Mouse (Mus musculus) midbrain, embryonic 11.5 days (tissue): ENCODE data around the gene Mup6. TPM values are rescaled to one million over a fixed set of nuclear protein-coding genes. Genes with fewer than 3 reads are reported as not detected.
"Not testable (repeated sequence)": the region's sequence is repeated elsewhere in the genome, so short reads cannot be mapped to it uniquely, and the experiment has no call there.

Source experiments
- ATAC-seq: fragments of 200-750 bp; cut with Nextera tagmentation; 2 replicates; pipeline ENCODE4 v1.8.0; 2017; ENCODE audit warnings: moderate TSS enrichment, moderate library complexity; ENCODE audit not compliant: low FRiP score
- DNase-seq: peaks from one replicate; pipeline ENCODE4 v3.0.0; 2015; ENCODE audit warnings: low spot score; ENCODE audit errors: missing footprints
- H3K27ac ChIP-seq: fragments of 300-500 bp; sonication (generic); 2 replicates; pipeline ENCODE4 v1.5.1; 2014; ENCODE audit warnings: low read depth, low read length
- H3K27me3 ChIP-seq: fragments of 300-500 bp; sonication (generic); 2 replicates; pipeline ENCODE4 v1.6.1; 2014; ENCODE audit warnings: mild to moderate bottlenecking, low read length, moderate library complexity, mixed read lengths; ENCODE audit not compliant: control insufficient read depth, insufficient read depth
- H3K36me3 ChIP-seq: fragments of 300-500 bp; sonication (generic); 2 replicates; pipeline ENCODE4 v1.6.1; 2014; ENCODE audit warnings: mild to moderate bottlenecking, low read length, moderate library complexity, mixed read lengths; ENCODE audit not compliant: control insufficient read depth, insufficient read depth
- H3K4me1 ChIP-seq: fragments of 300-500 bp; sonication (generic); 2 replicates; pipeline ENCODE4 v1.6.1; 2014; ENCODE audit warnings: low read length; ENCODE audit not compliant: control insufficient read depth, insufficient read depth
- H3K4me2 ChIP-seq: fragments of 300-500 bp; sonication (generic); 2 replicates; pipeline ENCODE4 v1.6.1; 2014; ENCODE audit warnings: mild to moderate bottlenecking, moderate library complexity
- H3K4me3 ChIP-seq: fragments of 300-500 bp; sonication (generic); 2 replicates; pipeline ENCODE4 v1.5.1; 2014; ENCODE audit warnings: low read depth, low read length
- H3K9ac ChIP-seq: fragments of 300-500 bp; sonication (generic); 2 replicates; pipeline ENCODE4 v1.6.1; 2014; ENCODE audit warnings: low read length
- H3K9me3 ChIP-seq: fragments of 300-500 bp; sonication (generic); 2 replicates; pipeline ENCODE4 v1.6.1; 2016; ENCODE audit warnings: low read length; ENCODE audit not compliant: control insufficient read depth
- WGBS: fragments of 180-500 bp; shearing (Covaris S2); extraction: QIAGEN DNeasy Blood & Tissue Kit; methylation state at CpG from one replicate; pipeline ENCODE4 v1.1.7; 2014; 5-methylcytosine and 5-hydroxymethylcytosine counted together
- polyA plus RNA-seq: library from polyadenylated mRNA; unstranded; fragments of >200 nt; fragmentation: Nextera tagmentation; extraction: Ambion mirVana; gene quantifications from 2 replicates; pipeline ENCODE4 v1.2.1, GENCODE M21; 2014

Mup6 gene
- polyA plus RNA-seq, 1 experiment from 2014 or later: not detected

GRCm38 (mm10) chr4:59960610-59961009 is 3.5 kb upstream of the Mup6 start, which contains the start of gene Mup4:
TSS of gene Mup4 (minus strand) at chr4:59960710.
- ATAC-seq (no peak), DNase-seq (no peak)
- Histone ChIP-seq H3K27ac (no peak within 1 kb of the TSS), H3K9ac (no peak within 1 kb of the TSS), H3K36me3 (no peaks in the 10 kb centered on the region), H3K4me2 (no peak within 1 kb of the TSS), H3K4me1 (no peaks in the 10 kb centered on the region), H3K4me3 (no peak within 1 kb of the TSS), H3K27me3 (no peaks in the 10 kb centered on the region), H3K9me3 (no peaks in the 10 kb centered on the region)
- 74% methylated on average over 3 of the region's 3 CpGs for WGBS

- H3K36me3 ChIP-seq, H3K4me3 ChIP-seq, H3K27me3 ChIP-seq, H3K9me3 ChIP-seq, H3K4me2 ChIP-seq, DNase-seq, ATAC-seq, H3K9ac ChIP-seq, H3K27ac ChIP-seq, H3K4me1 ChIP-seq: not testable (repeated sequence)
Observed at GRCm38 (mm10) chr4:59997894-59998293, 33.8 kb downstream of the Mup6 start.

DNA sequence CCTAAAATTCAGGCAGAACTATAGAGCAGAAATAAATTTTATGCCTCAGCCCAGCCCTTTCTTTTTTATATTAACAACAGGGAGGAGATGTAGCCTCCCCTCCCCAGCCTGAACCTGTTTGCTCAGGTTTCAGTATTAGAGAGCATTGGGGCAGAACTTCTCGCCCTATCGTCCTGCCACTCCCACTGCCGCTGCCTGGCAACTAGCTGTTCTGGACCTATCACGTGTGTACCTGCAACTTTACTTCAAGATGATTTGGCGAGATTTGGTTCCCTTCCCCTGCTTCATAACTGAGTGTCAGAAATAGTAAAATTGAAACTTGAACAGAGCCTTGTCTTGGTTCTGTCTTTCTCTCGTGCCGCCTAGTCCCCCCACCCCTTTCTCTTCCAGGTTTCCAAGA is 56.0 kb downstream of the Mup6 start:
- H3K27me3 ChIP-seq, H3K4me1 ChIP-seq, H3K4me2 ChIP-seq, ATAC-seq, H3K27ac ChIP-seq, H3K36me3 ChIP-seq, H3K9me3 ChIP-seq, DNase-seq, H3K9ac ChIP-seq, H3K4me3 ChIP-seq: not testable (repeated sequence)
- 89% methylated on average over 7 of the region's 7 CpGs for WGBS

DNA sequence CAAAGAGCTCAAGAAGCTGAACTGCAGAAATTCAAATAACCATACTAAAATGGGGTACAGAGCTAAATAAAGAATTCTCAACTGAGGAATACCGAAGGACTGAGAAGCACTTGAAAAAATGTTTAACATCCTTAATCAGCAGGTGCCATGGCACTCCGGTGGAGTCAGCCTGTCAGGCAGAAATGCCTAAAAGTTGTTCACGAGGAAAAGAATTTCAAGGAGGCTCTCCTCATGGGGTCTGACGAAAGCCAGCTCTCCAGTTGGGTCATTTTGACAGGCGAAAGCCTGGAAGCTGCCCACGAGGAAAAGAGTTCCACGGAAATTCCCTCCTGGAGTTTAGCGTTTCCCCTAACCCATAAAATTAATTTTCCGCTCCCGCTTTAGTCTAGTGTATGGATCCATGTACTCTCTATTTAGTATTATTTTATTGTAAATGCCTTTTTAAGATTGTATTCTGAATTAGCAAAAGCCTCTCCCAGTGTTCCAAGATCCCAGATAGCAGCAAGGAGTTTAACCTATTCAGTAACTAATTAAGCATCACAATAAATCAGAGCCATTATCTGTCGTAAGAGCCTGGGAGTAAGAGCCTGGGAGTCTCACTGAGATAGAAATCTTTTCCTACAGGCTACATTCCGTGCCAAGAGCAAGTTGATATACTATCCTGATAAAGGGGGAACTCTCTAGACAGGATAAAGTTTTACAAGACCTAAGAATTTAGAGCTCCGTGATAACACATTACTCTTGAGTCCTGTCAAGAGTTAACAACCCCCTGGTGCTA is 65.4 kb downstream of the Mup6 start:
- not testable (repeated sequence) for DNase-seq

More for the DNA sequence above, 65.4 kb downstream of the Mup6 start:
- H3K4me1 ChIP-seq, H3K36me3 ChIP-seq, H3K4me2 ChIP-seq, H3K9ac ChIP-seq, ATAC-seq, H3K27ac ChIP-seq, H3K27me3 ChIP-seq, H3K4me3 ChIP-seq, H3K9me3 ChIP-seq: not testable (repeated sequence)
- WGBS: 80% methylated on average over 12 of the region's 13 CpGs

Other genes with a start within 250 kb of the Mup6 start
- 110 and 121 TPM in 2 replicates for gene Inip, start 162.7 kb upstream of the Mup6 start, polyA plus RNA-seq
- gene Snx30, start 158.5 kb upstream of the Mup6 start, polyA plus RNA-seq: 11.8 and 12.3 TPM in 2 replicates
- 0.07 TPM in 1 of 2 replicates, not detected in the other for gene Slc46a2, start 49.2 kb upstream of the Mup6 start, polyA plus RNA-seq
- gene Mup4, start 3.6 kb upstream of the Mup6 start, polyA plus RNA-seq: not detected in 2 replicates
- gene Mup7, start 106.2 kb downstream of the Mup6 start, polyA plus RNA-seq: not detected in 2 replicates
- not detected in 2 replicates for gene Mup2, start 190.0 kb downstream of the Mup6 start, polyA plus RNA-seq